Mouse (Mus musculus): ENCODE results near the gene Aptx.
A peak's percentile ranks its signal among the peaks of the same experiment; 100 is the strongest.

Aptx gene

DNA sequence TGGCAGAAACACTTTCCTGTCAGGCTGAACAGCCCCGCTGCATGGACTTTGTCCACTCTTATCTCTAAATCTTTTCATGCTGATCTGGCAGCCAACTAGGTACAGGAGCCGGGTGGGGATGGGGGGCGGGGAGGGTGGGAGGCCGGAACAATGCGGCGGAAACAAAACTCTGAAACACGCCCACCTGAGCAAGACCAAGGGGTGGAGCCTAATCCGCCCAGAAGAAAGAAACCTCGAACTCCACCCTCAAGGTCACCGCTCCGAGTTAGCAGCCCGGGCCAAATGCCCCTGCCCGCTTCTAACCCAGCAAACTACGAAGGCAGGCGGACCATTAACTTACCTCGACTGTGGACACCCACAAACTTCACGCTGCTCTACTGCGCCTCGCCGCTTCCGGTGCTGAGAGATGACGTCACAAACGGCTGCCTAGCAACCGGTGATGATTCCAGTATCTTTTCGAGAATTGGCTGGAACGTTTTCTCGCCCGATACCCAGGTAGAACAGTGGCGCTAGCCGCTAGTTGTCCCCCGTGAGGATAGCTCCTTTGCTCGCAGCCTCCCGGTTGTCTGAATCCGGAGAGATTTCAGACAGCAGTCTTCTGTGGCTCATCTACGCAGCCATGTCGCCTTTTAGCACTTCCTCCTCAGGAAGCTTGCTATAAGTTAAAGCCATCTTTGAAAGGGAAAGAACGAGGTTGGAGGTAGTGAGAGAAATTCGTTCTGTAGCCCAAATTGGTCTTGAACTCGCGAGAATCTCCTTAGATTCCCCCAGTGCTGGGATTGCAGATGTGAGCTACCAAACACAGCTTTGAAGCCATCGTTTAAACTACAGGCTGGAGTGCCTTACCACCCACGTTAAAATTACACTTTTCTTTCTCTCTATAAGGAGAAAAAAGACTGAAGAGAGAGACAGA is at the start of gene Aptx:
Gene Aptx, minus strand, starts transcription at position 398 of the 913 bp plus-strand sequence.
- DNase-seq (ENCODE audit: low spot score): peak; percentile 97

DNA sequence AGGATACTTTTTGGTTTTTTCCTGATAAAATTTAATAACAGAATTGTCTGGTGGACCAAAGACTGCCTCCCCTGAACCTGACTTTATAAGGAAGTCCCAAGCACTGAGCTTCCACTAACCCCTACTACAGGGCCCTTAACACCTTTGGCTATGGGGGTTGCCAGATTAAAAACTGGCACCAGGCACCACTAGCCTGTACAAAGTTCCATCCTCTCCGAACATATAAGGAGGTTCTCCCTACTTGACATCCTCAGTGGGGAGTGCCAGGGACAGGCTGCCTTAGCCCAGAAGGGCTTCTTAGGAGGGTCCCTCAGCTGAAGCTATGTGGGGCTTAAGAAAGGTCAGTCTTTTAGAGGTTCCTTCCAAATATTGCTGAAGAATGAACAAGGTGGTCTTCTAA is 32.4 kb upstream of the Aptx start:
- DNase-seq (ENCODE audit: low spot score): no peak

DNA sequence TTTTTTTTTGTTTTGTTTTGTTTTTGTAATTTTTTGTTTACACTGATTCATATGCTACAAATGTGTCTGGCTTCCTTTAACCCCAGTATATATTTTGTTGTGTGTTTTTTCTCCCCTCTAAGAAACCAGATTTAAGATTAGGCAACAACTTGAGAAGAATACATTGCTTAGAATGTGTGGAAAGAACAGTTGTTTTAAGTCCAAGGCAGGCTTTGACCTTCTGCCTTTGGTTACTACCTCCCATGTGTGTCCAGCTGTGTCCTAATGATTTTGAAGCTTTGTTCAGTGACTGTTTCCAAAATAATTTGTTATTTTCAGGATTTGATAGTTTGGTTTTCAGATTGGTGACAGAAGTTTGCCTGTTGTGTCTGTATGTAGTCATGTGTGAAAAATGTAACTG is 28.3 kb upstream of the Aptx start:
- no peak for DNase-seq (ENCODE audit: low spot score)

DNA sequence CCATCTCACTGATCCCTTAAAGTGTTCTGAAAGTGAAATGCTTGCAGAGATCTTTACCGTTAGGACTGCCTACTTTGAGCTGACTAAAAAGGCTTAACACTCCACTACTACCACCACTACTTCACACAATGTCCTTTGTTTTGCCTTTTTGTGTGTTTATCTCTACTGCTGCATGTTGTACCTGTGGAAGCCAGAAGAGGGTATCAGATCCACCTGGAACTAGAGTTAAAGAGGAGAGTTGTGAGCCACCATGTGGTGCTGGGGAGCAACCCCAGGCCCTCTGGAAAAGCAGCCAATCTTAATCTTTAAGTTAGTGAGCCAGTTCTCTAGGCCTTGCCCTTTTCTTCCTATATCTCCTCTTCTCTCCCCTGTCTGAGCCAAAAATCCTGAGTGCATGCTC is 24.3 kb upstream of the Aptx start:
- no peak for DNase-seq (ENCODE audit: low spot score)

DNA sequence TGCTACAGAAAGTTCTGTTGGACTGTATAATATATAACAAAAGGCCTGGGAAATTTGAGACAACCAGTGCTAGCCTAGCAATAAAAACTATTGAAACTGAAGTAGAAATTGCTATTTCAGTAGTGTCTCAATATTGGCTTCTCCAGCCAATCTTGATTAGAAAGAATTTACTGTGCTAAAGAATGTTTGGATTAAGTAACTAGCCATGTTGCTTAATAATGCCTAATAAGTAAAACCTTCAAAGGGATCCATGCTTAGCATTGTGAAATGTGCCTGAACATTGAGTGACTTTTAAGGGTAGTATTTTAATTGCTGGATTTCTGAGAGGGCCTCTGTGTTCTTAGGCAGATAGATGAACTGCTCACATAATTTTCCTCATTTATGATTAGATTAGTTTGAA is 22.6 kb upstream of the Aptx start:
- no peak for DNase-seq (ENCODE audit: low spot score)

DNA sequence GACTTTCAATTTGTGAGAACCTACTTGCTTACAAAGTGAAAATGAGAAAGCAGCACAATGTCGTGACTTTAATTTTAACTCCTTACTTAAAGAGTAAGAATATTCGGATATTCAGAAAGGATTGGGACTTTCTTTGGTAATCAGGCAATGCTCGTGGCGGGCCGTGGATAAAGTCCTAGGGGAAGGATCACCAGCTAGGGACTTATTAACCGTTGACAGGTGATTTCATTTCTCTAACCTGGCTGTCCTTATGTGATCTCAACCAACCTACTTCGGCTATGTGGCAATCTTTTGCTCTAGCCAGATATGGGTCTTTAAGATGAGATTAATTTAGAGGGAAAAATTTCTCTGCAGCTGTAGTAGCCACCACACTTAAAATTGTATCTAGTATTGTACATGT is 22.1 kb upstream of the Aptx start:
- DNase-seq (ENCODE audit: low spot score): no peak

DNA sequence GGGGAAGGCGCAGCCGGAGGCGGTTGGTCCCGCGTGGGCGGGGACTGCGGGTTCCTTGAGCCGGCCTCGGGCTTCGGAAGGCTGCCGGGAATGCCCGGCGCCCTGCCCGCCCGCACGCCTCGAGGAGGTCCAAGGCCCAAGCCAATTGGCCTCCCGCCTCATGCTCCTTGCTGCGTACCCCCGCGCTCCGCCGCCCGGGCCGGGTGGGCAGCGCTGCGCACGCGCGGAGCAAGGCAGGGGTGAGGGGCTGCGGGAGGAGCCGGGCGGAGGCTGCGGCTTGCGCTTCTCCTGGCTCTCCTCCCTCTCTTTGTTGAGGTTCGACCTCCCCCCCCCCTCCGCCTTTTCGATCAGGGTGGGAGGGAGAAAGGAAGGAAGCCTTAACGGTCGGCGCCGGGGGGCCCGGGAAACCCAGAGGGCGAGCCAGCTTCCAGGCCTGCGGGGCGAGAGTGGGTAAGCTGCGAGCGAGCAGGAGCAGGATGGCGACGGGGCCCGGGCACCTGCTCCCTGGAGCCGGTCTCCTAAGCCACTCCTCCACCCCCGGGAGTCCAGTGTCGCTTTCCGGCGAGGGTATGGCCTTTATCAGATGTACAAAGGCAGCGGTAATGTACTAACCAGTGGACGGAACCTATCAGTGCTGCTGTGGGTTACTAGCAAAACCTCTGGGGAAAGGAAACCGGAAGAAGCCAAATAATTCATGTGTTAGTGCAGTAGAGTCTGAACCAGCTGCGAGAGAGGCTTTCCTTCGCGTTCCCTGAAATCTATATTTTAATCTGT is 19.9 kb upstream of the Aptx start:
- peak; percentile 79 for DNase-seq (ENCODE audit: low spot score)

DNA sequence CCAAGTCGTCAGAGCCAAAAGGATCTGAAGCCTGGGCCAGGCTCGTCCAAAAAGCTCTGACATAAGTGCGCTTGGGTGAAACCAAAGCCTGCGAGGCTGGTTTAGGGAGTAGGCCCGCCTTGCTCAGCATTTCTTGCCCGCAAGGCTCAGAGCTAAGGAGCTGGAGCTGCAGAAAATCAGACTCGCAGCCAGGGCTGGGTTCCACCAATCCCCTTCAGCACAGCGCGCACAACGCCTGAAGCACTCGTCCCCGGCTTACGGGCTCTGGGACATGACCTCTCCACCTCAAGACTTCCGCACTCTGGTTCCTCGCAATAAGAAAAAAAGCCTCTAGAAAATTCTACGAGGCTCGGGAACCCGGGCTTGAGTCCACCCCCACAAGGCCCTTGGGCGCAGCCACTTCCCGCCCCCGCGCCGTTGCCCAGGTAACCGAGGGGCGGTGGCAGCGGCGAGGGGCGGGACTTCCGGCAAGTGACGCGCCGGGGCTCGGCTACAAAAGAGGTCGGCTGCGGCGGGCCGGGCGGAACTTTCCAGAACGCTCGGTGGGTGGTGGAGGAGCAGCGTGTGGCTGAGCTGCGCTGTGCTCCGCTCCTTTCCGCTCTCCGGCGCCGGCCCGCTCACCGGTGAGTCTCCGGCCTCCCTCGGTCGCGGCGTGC is 19.1 kb upstream of the Aptx start, which contains the start of gene Dnaja1:
Gene Dnaja1, plus strand, starts transcription at position 140 of the 656 bp plus-strand sequence.
- peak; percentile 95 for DNase-seq (ENCODE audit: low spot score)

DNA sequence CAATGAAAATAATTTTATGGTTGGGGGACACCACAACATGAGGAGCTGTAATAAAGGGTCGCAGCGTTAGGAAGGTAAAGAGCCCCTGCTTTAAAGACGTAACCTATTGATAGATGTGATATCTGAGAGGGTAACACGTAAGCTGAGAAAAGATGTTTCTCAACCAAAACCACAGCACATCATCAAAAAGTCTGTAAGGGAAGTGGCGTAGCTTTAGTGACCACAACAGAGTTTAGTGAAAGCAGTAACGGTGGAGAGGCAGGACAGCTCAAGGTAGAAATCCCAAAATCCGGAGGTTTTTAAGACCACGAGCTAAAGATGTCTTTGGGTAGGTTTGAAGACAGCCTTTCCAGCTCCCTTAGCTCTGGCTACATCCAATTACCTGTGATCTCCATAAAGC is 17.9 kb upstream of the Aptx start:
- no peak for DNase-seq (ENCODE audit: low spot score)

DNA sequence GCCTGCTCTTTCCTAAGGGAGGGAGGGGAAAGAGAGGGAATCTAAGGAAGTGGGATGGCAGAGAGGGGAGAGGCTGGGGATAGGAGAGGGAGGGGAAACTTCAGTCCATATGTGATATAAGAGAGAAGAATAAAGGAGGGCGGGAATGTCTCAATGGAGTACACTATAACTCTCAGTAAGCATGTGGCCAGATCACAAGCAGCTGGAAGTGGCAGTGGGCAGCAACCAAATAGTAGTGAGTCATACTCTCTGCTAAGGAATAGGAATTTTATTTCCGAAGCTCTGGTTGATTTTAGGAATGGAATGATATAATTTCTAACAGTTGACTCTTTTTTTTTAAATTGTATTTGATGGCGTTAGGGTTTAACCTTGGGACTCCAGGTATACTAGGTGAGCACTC is 14.1 kb upstream of the Aptx start:
- no peak for DNase-seq (ENCODE audit: low spot score)

DNA sequence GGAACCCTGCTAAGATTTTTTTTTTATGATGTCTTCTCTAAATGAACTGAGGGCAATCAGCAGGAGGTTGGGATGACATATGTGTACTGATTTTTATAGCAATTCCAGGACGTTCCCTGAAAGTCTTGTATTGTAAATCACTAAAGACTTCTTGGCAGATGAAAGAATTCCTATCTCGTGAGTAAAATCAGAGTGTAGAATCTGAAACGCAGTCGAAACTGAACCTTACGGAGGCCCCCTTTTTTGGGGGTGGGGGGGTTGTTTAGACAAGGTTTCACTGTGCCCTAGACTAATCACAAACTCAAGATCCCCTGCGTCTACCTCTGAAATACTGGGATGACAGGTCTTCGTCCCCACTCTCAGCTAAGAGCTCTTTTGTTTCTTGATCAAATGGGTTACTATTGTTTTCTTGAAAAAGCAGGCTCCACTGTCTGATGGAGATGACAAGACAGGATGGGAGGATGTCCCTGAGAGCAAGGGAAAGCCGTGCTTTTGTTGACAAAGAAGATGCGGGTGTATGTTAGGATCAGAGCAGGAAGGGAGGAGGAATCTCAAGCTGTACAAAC is 799 bp upstream of the Aptx start:
- no peak for DNase-seq (ENCODE audit: low spot score)

DNA sequence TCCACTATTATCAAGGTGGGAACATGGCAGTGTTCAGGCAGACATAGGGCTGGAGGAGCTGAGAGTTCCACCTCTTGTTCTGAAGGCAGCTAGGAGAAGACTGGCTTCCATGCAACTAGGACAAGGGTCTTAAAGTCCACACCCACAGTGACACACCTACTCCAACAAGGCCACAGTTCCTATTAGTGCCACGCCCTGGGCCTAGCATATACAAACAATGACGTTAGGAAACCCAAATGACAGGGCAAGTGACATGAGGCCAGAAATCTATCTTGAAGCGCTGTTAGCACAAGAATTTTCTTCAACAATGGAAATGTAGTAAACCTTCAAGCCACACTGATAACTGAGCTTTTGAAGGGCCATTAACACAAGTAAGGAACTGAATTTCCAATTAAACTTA is 1.2 kb downstream of the Aptx start:
- no peak for DNase-seq (ENCODE audit: low spot score)

DNA sequence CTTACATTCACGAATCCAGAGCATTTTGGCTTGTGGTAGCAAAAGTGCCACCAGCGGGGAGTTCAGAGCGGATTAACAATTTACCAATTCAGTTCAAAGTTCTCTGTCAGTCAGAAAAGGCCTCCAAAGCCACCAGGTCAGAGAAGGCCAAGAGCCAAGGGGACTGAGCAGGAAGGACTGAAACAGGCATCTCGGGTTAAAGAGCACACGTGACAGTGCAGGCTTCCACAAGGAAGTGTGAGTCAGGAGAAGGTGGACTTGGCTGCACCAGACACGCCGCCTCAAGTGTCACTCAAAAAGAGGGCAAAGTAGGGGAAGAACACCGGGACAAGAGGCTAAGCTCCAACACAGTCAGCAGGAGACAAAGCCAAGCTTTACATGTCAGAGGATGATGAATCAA is 2.8 kb downstream of the Aptx start:
- no peak for DNase-seq (ENCODE audit: low spot score)

DNA sequence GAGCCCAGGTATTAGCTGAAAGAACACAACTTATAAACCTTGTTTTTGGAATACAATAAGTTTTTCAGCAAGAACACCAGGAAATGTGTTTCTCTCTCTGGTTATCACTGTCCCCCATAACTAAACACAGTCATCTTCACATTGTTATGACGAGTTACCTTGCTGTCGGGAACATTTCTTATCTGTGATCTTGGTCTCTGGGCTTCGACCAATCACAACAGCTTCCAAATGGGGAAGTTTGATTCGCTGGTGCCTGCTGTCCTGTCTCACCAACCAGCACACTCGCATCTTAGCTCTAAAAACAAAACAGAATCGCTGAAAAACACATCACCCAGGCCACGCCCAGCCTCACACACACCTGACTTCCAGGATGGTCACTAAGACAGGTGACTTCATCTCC is 5.9 kb downstream of the Aptx start:
- DNase-seq (ENCODE audit: low spot score): no peak

DNA sequence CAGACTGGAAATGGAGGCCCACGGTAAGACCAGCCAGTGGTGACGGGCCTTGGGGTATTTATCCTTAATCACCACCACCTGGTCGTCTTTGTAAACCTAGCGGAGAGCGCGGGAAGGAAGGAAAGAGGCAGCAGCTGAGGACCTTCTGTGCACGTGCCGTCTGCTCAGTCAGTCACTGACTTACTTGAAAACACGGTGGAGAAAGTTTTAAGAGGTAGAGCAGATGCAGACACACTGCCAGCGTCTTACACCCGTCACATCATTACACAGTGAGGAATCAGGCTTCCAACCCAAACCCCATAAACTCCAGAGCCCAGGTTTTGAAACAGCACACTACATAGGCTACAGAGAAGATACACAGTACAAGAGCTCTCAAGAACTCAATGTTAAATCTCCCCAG is 11.9 kb downstream of the Aptx start:
- DNase-seq (ENCODE audit: low spot score): no peak

DNA sequence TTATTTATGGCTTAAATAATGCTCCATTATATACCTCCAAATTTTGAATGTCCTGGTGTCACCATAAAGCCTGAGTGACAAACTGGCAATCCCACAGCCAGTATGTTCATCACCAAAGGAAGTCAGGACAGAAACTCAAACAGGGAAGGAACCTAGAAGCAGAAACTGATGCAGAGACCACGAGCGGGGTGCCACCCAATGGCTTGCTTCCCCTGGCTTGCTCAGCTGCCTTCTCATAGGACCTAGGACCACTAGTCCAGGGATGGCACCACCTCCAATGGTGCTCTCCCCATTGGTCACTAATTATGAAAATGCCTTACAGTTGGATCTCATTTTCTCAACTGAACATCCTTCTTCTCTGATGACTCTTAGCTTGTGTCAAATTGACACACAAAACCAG is 19.7 kb downstream of the Aptx start:
- DNase-seq (ENCODE audit: low spot score): no peak

DNA sequence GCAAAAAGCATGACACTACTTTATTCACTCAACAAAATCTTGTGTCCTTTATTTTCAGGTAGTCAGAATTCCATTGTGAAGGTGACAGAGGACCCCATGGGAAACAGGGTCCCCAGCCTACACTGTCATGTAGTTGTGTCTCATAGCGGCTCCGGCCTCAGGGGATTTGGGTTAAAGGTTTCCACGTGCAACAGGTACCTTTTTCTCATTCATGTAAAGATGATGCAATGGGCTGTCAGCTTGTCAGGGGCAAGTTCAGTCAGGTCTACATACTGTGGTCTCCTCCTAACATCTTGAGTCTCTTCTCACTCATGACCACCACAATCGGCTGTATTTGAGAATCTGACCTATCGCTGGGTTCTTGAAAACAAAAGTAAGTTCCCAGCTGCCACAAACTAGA is 20.6 kb downstream of the Aptx start:
- DNase-seq (ENCODE audit: low spot score): no peak

DNA sequence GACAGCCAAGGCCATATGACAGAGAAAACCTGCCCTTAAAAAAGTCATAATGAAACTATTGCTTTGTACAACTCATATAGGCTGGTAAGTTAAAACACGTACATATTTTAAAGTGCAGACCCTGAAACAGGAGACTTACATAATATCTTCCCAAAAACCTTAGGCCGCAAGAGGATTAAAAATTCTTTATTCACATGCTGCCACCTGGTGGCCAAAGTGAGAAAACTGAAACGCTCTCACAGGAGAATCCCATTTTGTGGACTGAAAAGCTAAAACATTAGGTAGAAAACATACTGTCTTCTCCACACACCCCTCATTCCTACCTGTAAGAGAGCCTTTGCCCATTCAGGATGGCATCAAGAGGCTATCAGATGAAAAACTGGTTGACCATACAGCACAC is 21.1 kb downstream of the Aptx start:
- DNase-seq (ENCODE audit: low spot score): peak; percentile 84

DNA sequence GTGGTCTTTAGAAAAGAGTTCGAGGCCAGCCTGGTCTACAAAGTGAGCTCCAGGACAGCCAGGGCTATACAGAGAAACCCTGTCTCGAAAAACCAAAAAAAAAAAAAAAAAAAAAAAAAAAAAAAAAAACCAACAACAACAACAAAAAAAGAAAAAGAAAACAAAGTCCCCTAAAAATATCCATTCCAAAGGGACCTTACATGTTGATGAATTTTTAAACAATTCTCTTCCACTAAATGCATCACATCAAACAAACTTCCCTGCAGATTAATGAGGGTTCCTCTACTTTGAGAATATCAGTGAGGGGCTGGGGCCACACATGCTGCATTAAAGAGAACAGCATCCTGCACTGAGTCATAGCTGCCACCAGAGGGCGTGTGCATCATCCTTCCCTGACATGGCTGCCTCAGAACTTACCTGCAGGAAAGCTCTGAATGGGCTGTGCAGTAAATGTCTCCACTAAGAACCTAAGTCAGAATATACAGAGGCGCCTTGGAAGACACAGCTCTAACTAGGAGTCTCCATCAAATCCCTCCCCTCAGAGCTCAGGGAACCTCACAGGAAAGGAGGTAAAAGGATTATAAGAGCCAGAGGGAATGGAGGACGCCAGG is 22.6 kb downstream of the Aptx start:
- peak; percentile 81 for DNase-seq (ENCODE audit: low spot score)

DNA sequence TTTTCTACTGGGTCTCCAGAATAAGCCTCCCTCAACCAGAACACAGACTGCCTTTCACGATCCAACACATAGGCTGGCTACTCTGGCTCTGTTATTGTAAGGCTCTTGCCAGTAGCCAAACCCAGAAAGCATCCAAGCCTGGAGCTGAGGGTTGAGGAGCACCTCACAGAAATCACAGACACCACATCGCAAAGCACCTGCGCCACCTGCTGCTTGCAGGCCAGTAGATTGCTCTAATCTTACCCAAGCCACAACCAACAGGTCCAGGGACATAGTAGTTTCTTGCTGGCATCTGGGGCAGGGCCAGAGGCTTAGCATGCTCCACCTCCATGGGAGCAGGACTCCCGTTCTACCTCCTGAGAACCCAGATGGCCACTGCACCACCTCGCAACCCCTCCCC is 25.9 kb downstream of the Aptx start:
- DNase-seq (ENCODE audit: low spot score): peak; percentile 38

DNA sequence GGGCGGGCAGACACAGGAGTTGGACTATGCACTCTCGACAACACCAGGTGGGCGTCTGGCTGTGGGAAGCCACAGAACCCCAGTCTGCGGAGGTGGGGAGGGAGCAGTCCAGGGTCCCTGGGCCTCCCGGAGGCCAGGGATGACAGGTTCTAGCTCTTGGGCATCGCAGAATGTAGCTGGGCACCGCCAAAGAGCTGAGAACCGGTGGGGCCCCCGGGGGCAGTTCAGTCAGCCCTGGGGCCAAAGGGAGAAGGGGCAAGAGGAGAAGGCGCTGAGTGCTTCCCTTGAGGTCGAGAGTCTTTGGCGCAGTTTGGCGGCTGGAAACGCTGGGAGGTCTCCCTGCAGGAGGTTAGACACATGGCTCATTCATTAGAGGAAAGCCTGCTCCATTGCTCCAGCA is 26.7 kb downstream of the Aptx start:
- peak; percentile 12 for DNase-seq (ENCODE audit: low spot score)

DNA sequence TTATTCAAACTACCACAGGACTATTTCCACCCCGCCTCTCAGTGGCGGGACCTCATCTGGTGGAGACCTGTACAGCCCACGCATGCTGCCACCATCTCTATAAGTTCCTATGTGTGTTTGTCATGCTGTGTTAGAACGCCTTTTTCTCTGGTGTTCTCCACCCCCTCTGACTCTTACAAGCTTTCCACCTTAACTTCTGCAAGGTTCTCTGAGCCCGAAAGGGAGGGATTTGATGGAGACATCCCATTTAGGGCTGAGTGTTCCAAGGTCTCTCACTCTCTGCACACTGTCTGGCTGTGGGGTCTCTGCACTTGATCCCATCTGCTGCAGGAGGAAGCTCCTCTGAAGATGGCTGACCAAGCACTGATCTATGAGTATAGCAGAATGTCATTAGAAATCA is 29.5 kb downstream of the Aptx start:
- no peak for DNase-seq (ENCODE audit: low spot score)

All from embryo, embryonic 10.5 days (tissue).